Mouse (Mus musculus) MEL (cell line): Measurements from ENCODE around the gene Ankrd34a. TPM values are rescaled to one million over a fixed set of nuclear protein-coding genes. Genes with fewer than 3 reads are reported as not detected.

ENCODE experiments used
- DNase-seq: peaks from one replicate; pipeline ENCODE4 v3.0.0; 2011; ENCODE audit warnings: low read depth, low spot score
- H3K27ac ChIP-seq: 2 replicates; pipeline ENCODE4 v1.5.1; 2012; ENCODE audit warnings: low read depth, mild to moderate bottlenecking, control low read depth, low read length, moderate library complexity; ENCODE audit not compliant: control insufficient read depth
- H3K27me3 ChIP-seq, 2 experiments: fragments of 150-350 bp in 1 of 2; sonication (generic) in 1 of 2; 2 replicates each; pipeline ENCODE4 v1.6.1; 2012; ENCODE audit warnings: low read length in 2 of 2, mild to moderate bottlenecking in 2 of 2, improper control_type of control experiment in 1 of 2, moderate library complexity in 1 of 2; ENCODE audit not compliant: insufficient read depth in 2 of 2, control insufficient read depth in 1 of 2
- H3K36me3 ChIP-seq, 2 experiments: 2 replicates each; pipeline ENCODE4 v1.6.1; 2012 to 2014; ENCODE audit warnings: low read length in 2 of 2, improper control_type of control experiment in 1 of 2, inconsistent platforms in 1 of 2, mild to moderate bottlenecking in 1 of 2; ENCODE audit not compliant: insufficient read depth in 2 of 2, control insufficient read depth in 1 of 2
- H3K4me1 ChIP-seq, 2 experiments: fragments of 150-350 bp in 1 of 2; sonication (generic) in 1 of 2; 2 replicates each; pipeline ENCODE4 v1.6.1; 2012; ENCODE audit warnings: low read length in 2 of 2, improper control_type of control experiment in 1 of 2, mild to moderate bottlenecking in 1 of 2; ENCODE audit not compliant: insufficient read depth in 2 of 2, control insufficient read depth in 1 of 2
- H3K4me3 ChIP-seq, 2 experiments: fragments of 150-350 bp in 1 of 2; sonication (generic) in 1 of 2; 2 replicates each; pipeline ENCODE4 v1.5.1; 2012; ENCODE audit warnings: low read depth in 2 of 2, low read length in 2 of 2, mild to moderate bottlenecking in 2 of 2, moderate library complexity in 2 of 2, control low read depth in 1 of 2, improper control_type of control experiment in 1 of 2; ENCODE audit not compliant: control insufficient read depth in 1 of 2, insufficient read depth in 1 of 2
- H3K79me2 ChIP-seq: 2 replicates; pipeline ENCODE4 v1.6.1; 2012; ENCODE audit warnings: mild to moderate bottlenecking, low read length, moderate library complexity; ENCODE audit not compliant: control insufficient read depth, poor library complexity, insufficient read depth
- H3K9ac ChIP-seq: 2 replicates; pipeline ENCODE4 v1.6.1; 2012; ENCODE audit warnings: low read depth, mild to moderate bottlenecking, control low read depth, low read length, moderate library complexity; ENCODE audit not compliant: control insufficient read depth, poor library complexity, severe bottlenecking
- H3K9me3 ChIP-seq: fragments of 150-350 bp; sonication (generic); replicated peaks from 2 replicates; pipeline ENCODE4 v1.6.1; 2012; ENCODE audit warnings: mild to moderate bottlenecking, low read length, improper control_type of control experiment, moderate library complexity; ENCODE audit not compliant: insufficient read depth
- E2F4 ChIP-seq: IDR thresholded peaks from 2 replicates; pipeline ENCODE4 v1.6.1; 2011; ENCODE audit warnings: low read depth, low read length, improper control_type of control experiment, borderline replicate concordance
- GABPA ChIP-seq: IDR thresholded peaks from 2 replicates; pipeline ENCODE4 v1.6.1; 2012; ENCODE audit warnings: low read depth, mild to moderate bottlenecking, inconsistent platforms, low read length, improper control_type of control experiment, moderate library complexity
- POLR2AphosphoS5 ChIP-seq: IDR thresholded peaks from 2 replicates; pipeline ENCODE4 v1.6.1; 2012; ENCODE audit warnings: low read depth, borderline replicate concordance, mild to moderate bottlenecking, inconsistent platforms, low read length, moderate library complexity, mixed read lengths
- ZMIZ1 ChIP-seq: IDR thresholded peaks from 2 replicates; pipeline ENCODE4 v1.6.1; 2012; ENCODE audit warnings: low read depth, mild to moderate bottlenecking, inconsistent platforms, low read length, improper control_type of control experiment, moderate library complexity
- polyA plus RNA-seq, 2 experiments: library from polyadenylated mRNA; stranded (reverse) in 1 of 2; unstranded in 1 of 2; fragments of >175 nt in 1 of 2; fragments of >200 nt in 1 of 2; gene quantifications; 2 replicates each; pipeline versions ENCODE4 v1.2.1 to v1.2.4; 2012; ENCODE audit warnings: low replicate concordance in 2 of 2, low read depth in 1 of 2; ENCODE audit not compliant: insufficient read length in 2 of 2, insufficient read depth in 1 of 2, missing spikeins in 1 of 2
- total RNA-seq: library from RNA; depleted of rRNA; stranded (reverse); fragments of 300-350 nt; gene quantifications from 2 replicates; pipeline ENCODE4 v1.2.3, GENCODE M21; 2012

The Ankrd34a gene
- total and polyA plus RNA-seq, 3 experiments: 0.15 to 0.78 TPM; not detected in 1

DNA sequence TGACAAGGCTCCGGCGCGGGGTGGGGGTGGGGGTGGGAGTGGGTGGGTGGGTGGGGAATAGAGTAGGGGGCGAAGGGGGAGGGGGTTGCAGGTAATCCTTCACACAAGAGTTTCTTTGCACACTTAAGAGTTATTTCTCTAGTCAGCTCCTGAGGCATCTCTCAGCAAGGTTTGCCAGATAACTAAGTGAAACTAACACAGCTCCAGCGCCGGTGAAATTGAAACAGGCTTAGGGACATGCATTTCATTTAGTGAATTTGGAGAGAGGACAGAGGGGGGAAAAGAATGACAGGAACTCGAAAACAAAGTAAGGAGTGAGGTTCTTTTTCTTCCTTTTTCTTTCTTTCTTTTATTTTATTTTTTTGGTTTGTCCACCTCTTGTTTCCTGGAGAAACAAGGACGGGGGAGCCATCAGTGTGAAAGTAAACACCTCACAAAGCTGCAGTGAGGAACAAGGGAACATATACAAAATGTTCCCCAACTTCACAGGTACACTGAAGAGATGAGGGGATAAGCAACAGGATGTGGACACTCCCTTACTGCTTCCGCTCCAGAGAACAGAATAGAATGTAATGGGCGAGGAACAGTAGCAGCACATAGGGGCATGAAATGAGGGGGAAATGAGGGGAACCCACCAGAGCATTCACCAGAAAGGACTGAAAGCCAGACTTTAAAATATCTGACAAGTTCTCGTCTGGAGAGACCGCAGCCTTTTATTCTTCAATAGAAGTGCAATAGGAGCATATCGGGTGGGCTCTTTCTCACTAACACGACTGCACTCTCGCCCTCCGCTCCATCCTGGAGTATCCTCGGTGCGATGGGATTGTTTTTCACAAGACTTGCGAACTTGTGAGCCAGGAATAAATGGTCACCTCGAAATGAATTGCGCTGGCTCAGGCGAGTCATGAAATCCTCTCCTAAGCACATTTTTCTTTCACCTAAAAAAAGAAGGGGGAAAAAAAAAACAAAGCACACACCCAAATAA is 39.5 kb upstream of the Ankrd34a start:
- Histone ChIP-seq H3K9me3 (no peaks in the 10 kb centered on the region), H3K4me3 (peak overlapping the region; percentile 34 to 68), H3K27ac (peak overlapping the region; percentile 98), H3K27me3 (no peaks in the 10 kb centered on the region), H3K36me3 (peaks cover 11 to 44% of the 10 kb centered on the region in 2 experiments), H3K79me2 (peaks cover 45% of the 10 kb centered on the region), H3K9ac (peak overlapping the region; percentile 86), H3K4me1 (peaks cover 17 to 39% of the 10 kb centered on the region in 2 experiments)
- peak; percentile 92 for DNase-seq
- TF ChIP-seq POLR2AphosphoS5 (0 out of 2 replicates have a peak, but pooled peaks have one; percentile 75), E2F4 (no peak)

GRCm38 (mm10) chr3:96557694-96558093 is 38.7 kb upstream of the Ankrd34a start, which contains the start of gene Txnip:
Txnip (plus strand) TSS chr3:96557957.
- Histone ChIP-seq H3K27me3 (no peaks in the 10 kb centered on the region), H3K9ac (peak within 1 kb of the TSS; percentile 86), H3K9me3 (no peaks in the 10 kb centered on the region), H3K4me1 (peaks cover 15 to 37% of the 10 kb centered on the region in 2 experiments), H3K4me3 (peak within 1 kb of the TSS; percentile 35 to 90), H3K27ac (peak within 1 kb of the TSS; percentile 98), H3K79me2 (peaks cover 45% of the 10 kb centered on the region), H3K36me3 (peaks cover 11 to 44% of the 10 kb centered on the region in 2 experiments)
- peak; percentile 100 for DNase-seq
- TF ChIP-seq POLR2AphosphoS5 (peak; percentile 97), ZMIZ1 (no peak)

- DNase-seq: peak; percentile 85
- no peak for TF ChIP-seq GABPA
- TF ChIP-seq POLR2AphosphoS5: peak; percentile 89
- Histone ChIP-seq H3K4me3 (peak overlapping the region; percentile 35 to 90), H3K9ac (peak overlapping the region; percentile 85), H3K9me3 (no peaks in the 10 kb centered on the region), H3K4me1 (peaks cover 13 to 35% of the 10 kb centered on the region in 2 experiments), H3K27me3 (no peaks in the 10 kb centered on the region), H3K79me2 (peaks cover 45% of the 10 kb centered on the region), H3K27ac (peak overlapping the region; percentile 90), H3K36me3 (peaks cover 11 to 39% of the 10 kb centered on the region in 2 experiments)
Measured at GRCm38 (mm10) chr3:96558159-96558558, 38.3 kb upstream of the Ankrd34a start.
